Mouse (Mus musculus) adrenal gland, postnatal 10 days (tissue): ENCODE results near the gene Cps1. TPM values are rescaled to one million over a fixed set of nuclear protein-coding genes. Genes with fewer than 3 reads are reported as not detected.

Source experiments
- DNase-seq: peaks from one replicate; pipeline ENCODE4 v3.0.0; 2021; ENCODE audit warnings: mixed read lengths
- long read RNA-seq, 2 experiments: library from polyadenylated mRNA; stranded (forward); transcript quantifications; one replicate each; pipeline ENCODE4 v2.0.0; 2021
- total RNA-seq, 2 experiments: library from RNA; stranded (reverse); gene quantifications; 2 replicates each; pipeline ENCODE4 v1.2.3; 2021

The Cps1 gene
- 100 to 1,000 TPM in 1 of 2 experiments, 10 to 100 TPM in 1; 44.6 to 143 TPM for total RNA-seq
- long read RNA-seq, experiment 1, full-length matches to known transcripts, result 53 of 105 reads
- long read RNA-seq, experiment 1, partial matches to known transcripts, result 39 of 105 reads
- long read RNA-seq, experiment 1, other reads (novel, unspliced or antisense), result 13 of 105 reads
- long read RNA-seq, experiment 2, full-length matches to known transcripts, result 2 of 2 reads
- long read RNA-seq, experiment 2, partial matches to known transcripts, result 0 of 2 reads
- long read RNA-seq, experiment 2, other reads (novel, unspliced or antisense), result 0 of 2 reads

- DNase-seq, result no peak
Observed at GRCm38 (mm10) chr1:67122797-67123196, at the start of gene Cps1. TSS of gene Cps1 (plus strand) at chr1:67123026.

- no peak for DNase-seq
Observed at GRCm38 (mm10) chr1:67077739-67078138, 45.1 kb upstream of the Cps1 start.

- no peak for DNase-seq
Observed at GRCm38 (mm10) chr1:67078666-67079065, 44.2 kb upstream of the Cps1 start.

GRCm38 (mm10) chr1:67079146-67079545 is 43.7 kb upstream of the Cps1 start:
- DNase-seq, result no peak

GRCm38 (mm10) chr1:67092473-67092872 is 30.4 kb upstream of the Cps1 start:
- DNase-seq, result no peak

- DNase-seq, result no peak
Observed at GRCm38 (mm10) chr1:67099215-67099614, 23.6 kb upstream of the Cps1 start.

DNA sequence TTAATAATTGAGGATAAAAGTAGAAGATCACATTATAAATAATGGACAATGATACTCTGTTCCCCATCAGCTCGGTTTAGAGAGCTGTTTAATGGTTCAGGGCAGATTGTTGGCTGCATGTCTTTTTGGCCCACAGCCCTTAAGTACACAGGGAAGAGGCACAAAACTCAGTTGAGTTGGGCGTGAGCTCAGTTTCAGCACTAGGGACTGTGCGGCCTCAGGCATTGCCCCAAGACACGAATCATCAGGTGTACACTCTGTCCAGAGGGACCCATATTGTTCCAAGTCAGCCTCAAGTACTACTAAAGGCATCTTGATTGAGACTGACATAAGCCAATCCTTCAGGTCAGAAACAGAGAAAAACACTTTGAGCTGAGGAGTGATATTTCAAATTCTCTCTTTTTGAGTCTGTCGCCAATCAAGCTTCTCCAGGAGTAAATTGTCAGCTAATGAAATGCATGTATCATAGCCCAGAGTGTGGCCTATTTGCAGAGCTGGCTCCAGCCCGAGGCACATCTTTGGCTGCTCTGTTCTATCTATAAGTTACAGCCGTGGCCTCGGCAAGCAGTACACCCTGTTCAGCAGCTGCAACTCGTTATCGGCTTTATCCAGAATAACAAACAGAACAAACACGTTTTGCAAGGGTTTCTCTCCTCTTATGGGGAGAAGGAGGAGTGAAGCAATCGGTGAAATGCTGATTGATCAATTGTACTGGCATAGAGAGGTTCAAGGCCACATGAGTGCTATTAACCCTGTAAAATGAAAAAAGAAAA is 19.2 kb upstream of the Cps1 start:
- DNase-seq, result peak; percentile 18

GRCm38 (mm10) chr1:67111621-67112298 is 11.1 kb upstream of the Cps1 start:
- no peak for DNase-seq

- no peak for DNase-seq
Observed at GRCm38 (mm10) chr1:67113343-67114030, 9.3 kb upstream of the Cps1 start.

DNA sequence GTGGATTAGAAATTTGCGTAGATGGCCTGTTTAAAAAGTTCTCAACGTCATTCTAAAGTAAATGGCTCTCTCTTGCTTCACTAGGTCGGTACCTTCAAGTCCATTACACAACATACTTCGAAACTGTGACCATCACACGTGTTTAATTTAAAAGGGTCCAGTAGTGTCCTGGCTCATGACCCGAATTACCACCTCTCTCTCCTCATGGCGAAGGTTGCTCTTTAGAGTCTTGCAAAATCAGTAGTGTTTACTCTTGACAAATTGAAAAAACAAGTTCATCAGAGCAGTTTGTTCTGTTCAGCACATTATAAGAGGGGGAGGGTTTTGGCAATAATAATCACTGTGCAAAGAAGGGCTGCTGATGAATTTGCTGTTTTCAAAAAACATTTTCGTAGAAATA is 6.3 kb upstream of the Cps1 start:
- DNase-seq, result no peak

DNA sequence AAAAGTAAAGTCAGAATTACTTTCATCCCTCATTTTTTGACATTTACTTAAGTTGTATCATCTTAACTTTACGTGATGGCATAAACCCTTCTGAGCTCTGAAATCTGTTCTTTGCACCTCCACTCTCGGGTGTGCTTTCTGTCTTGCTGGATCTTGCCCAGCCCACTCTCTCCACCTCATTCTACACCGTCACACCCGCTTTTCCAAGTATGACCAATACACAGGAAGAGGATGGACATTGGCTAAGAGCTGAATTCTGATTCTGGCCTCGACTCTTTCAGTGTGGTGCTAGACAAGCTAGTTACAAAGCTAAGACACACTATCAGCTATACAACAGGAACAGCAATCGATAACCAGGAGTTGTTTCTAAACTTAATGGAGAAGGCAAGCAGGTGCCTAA is 5.0 kb upstream of the Cps1 start:
- no peak for DNase-seq

GRCm38 (mm10) chr1:67125433-67125832 is 2.6 kb downstream of the Cps1 start:
- peak; percentile 10 for DNase-seq

DNA sequence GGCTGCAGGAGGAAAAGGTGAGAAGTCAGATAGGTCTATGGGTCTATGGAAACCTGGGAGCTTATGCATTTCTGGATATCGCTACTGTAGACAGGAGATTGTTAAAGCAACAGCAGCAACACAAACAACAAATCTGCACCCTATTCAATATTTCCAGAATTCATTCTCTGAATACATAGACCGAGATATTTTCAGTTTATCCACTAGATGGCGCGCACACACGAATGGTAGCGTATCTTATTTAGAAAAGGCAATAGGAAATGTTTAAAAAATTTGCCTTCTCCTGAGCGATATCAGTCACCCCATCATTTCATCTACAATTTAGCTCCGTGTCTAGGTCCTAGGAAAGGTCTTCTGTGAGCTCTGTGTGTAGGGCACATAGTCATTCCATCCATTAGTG is 21.1 kb downstream of the Cps1 start:
- DNase-seq, result peak; percentile 13

DNA sequence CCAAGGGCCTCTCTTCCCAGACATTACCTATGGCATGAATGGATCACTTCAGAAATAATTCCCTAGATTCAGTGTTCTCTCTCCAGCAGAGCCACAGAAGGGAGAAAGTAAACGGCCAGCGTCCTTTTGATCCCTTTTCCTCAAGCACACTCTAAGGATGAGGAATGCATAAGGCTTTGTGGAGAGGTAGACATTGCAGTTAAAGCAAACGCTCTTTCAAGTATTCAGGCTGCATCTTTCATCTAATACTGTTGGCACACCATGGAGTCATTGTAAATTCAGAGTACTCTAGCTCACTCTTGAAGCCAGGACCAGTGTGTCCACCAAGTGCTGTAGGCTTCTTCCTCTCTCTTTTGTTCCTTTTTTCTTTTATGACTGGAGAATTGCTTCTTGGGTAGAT is 28.4 kb downstream of the Cps1 start:
- no peak for DNase-seq

DNA sequence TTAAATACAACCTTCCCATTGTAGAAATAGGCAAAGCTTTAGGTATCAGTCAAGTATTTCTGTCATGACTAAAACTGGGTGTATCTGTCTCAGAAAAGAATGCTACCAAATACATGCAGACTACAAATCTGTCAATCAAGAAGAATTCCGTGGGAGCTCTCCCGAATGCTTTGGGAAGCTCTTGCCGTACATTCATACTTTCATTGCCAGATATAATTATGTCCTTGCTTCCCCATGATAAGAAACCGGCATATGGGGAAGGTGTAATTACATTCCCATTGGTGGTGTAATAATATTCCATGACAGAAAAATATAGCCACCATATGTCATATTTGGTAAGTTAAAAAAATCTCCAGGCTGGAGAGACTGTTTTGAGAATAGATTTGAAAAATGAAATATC is 44.5 kb downstream of the Cps1 start:
- DNase-seq, result no peak

DNA sequence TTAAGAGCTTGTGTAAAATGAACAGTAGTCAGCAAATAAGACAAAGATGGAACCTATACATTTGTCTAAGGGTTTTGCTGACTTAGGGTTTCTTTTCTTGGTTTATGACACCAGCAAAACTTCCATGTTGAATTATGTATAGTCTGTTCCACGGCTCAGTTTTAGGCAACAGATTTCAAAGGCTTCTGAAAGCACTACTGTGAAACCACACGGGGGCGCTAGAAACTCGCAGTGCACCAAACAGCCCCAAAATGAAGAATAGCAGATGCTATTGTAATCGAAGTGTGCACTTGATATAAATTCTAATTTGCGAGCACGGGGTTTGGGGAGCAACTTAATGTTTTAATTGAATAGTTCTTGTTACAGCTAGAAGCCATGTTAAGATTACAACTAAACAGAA is 58.3 kb downstream of the Cps1 start:
- peak; percentile 71 for DNase-seq

- DNase-seq, result no peak
Observed at GRCm38 (mm10) chr1:67182201-67182600, 59.4 kb downstream of the Cps1 start.

- no peak for DNase-seq
Observed at GRCm38 (mm10) chr1:67183532-67183931, 60.7 kb downstream of the Cps1 start.

DNA sequence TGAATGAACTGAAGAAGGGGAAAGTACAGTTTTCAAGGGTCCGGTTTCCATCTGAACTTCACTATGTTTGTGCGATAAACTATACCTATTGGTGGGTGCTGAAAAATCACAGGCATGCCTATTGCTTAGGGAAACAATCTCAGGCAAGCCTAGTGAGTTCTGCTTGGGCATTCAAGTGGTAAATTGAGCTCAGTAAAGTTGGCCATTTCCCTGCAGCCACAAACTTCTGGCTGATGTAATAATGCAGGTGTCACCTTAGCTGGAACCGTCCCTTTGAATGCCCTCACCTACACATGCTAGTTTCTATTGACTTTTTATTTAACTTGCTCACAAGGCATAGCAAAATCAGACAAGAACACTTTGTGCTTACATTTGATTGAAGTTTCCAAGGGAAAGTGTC is 61.3 kb downstream of the Cps1 start:
- no peak for DNase-seq

DNA sequence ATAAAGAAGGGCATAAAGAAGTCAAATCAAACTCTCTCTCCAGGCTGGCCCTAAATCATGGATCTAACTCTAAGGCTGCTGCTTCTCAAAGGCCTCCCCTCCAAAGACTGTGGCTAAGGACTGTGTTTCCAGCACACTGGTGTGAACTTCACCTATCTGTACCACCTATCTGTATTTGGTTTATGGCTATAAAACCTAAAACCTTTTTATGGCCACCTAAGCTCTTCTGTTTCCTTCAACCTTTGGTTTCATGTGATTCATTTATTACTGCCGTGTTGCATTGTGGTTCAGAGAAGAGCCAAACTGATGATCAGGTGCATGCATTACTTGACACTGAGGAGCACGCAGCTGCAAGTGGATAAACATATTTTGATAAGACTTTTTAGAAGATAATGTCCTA is 74.5 kb downstream of the Cps1 start:
- no peak for DNase-seq

DNA sequence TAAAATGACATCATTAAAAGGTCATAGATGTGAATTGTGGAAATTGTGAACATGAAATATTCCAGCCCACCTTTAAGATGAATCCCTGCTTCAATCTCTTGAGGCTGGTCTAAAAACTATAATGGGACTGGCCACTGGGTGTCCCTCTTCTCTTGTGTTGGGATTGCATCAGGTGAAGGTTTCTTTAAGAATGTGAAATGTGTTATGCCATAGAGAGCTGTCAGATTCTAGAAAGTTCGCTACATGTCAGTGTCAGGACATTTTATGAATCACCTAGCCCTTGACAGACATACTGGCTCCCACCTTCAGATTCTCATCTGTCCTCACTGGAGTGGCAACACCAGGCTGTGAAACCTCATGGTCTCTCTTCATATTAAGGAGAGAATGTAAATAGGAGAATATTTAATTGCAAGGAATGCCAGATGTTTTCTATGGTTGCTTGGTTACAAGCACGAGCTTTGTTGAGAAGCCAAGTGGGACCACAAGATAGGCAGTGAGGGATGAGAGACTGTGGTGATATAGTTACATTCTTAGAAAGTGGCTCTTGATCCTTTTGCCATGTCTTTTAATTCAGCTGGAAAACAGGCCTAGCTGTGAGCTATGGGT is 95.6 kb downstream of the Cps1 start:
- DNase-seq, result peak; percentile 34

DNA sequence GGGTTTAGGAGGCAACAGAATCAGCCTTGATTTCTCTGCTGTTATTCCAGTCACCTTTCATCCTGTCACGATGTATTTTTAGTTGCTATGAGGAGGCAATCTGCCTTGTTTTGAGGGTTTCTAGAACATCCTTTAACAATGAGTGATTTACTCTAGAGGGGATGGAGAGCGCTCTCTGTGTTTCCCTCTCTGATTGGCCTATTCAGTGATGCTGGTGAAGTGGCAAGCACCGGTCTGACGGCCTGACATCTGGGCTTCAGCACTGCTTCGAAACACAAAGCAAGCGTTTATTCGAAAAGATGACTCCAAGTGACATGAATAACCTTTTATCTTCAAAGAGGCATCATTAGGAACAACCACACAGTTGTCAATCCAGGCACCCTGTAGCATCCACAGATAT is 100.8 kb downstream of the Cps1 start:
- no peak for DNase-seq
